Mouse (Mus musculus) kidney, postnatal 0 days (tissue): Measurements from ENCODE around the gene Capzb. TPM values are rescaled to one million over a fixed set of nuclear protein-coding genes. Genes with fewer than 3 reads are reported as not detected.

Experiments used
- ATAC-seq: fragments of 200-750 bp; cut with Nextera tagmentation; replicated peaks from 2 replicates; pipeline ENCODE4 v1.8.0; 2017; ENCODE audit warnings: low read depth, moderate number of reproducible peaks, moderate TSS enrichment, moderate library complexity; ENCODE audit not compliant: low FRiP score
- DNase-seq: peaks from one replicate; pipeline ENCODE4 v3.0.0-alpha.2; 2016; ENCODE audit warnings: low spot score
- H3K27ac ChIP-seq: fragments of 300-500 bp; sonication (generic); 2 replicates; pipeline ENCODE4 v1.5.1; 2014; ENCODE audit warnings: mild to moderate bottlenecking
- H3K27me3 ChIP-seq: fragments of 300-500 bp; sonication (generic); 2 replicates; pipeline ENCODE4 v1.6.1; 2014; ENCODE audit warnings: low read length, mixed read lengths; ENCODE audit not compliant: insufficient read depth
- H3K36me3 ChIP-seq: fragments of 300-500 bp; sonication (generic); 2 replicates; pipeline ENCODE4 v1.6.1; 2014; ENCODE audit warnings: low read length, mixed read lengths; ENCODE audit not compliant: insufficient read depth
- H3K4me1 ChIP-seq: fragments of 300-500 bp; sonication (generic); replicated peaks from 2 replicates; pipeline ENCODE4 v1.6.1; 2014; ENCODE audit warnings: antibody characterized with exemption, low read length, mixed read lengths; ENCODE audit not compliant: insufficient read depth
- H3K4me2 ChIP-seq: fragments of 300-500 bp; sonication (generic); 2 replicates; pipeline ENCODE4 v1.6.1; 2014; ENCODE audit warnings: mild to moderate bottlenecking, low read length, moderate library complexity, mixed read lengths
- H3K4me3 ChIP-seq: fragments of 300-500 bp; sonication (generic); replicated peaks from 2 replicates; pipeline ENCODE4 v1.5.1; 2014; ENCODE audit warnings: low read depth, low read length
- H3K9ac ChIP-seq: fragments of 300-500 bp; sonication (generic); 2 replicates; pipeline ENCODE4 v1.6.1; 2014; ENCODE audit warnings: low read depth, low read length
- H3K9me3 ChIP-seq: fragments of 300-500 bp; sonication (generic); replicated peaks from 2 replicates; pipeline ENCODE4 v1.6.1; 2016; ENCODE audit warnings: low read length, inconsistent platforms, mixed read lengths
- CTCF ChIP-seq: IDR thresholded peaks from 2 replicates; pipeline ENCODE4 v1.5.1; 2016; ENCODE audit warnings: antibody characterized with exemption, low read depth, mild to moderate bottlenecking, moderate library complexity
- WGBS: fragments of 180-500 bp; shearing (Covaris S2); extraction: QIAGEN DNeasy Blood & Tissue Kit; methylation state at CpG from one replicate; pipeline ENCODE4 v1.1.7; 2014; 5-methylcytosine and 5-hydroxymethylcytosine counted together
- polyA plus RNA-seq: library from polyadenylated mRNA; unstranded; fragments of >200 nt; fragmentation: Nextera tagmentation; extraction: Ambion mirVana; gene quantifications from 2 replicates; pipeline ENCODE4 v1.2.1, GENCODE M21; 2015

Capzb gene
- polyA plus RNA-seq, 1 experiment from 2014 or later = 304 TPM

GRCm38 (mm10) chr4:139198004-139198689 lies 5.4 kb downstream of the Capzb start:
- H3K36me3 ChIP-seq = 0 out of 2 replicates have a peak, but pooled peaks cover 7% of the 10 kb centered on the region
- ATAC-seq = no peak
- H3K4me2 ChIP-seq = no peak overlapping the region
- H3K4me3 ChIP-seq = no peak overlapping the region
- H3K27ac ChIP-seq = no peak overlapping the region
- peak; percentile 29; the same call in 1 of the 2 replicates for TF ChIP-seq CTCF
- peaks cover 39% of the 10 kb centered on the region for H3K4me1 ChIP-seq
- no peak overlapping the region for H3K9ac ChIP-seq
- no peaks in the 10 kb centered on the region for H3K9me3 ChIP-seq
- H3K27me3 ChIP-seq = no peaks in the 10 kb centered on the region
- DNase-seq = peak; percentile 59
- 43% methylated on average over 9 of the region's 9 CpGs for whole genome bisulfite sequencing

GRCm38 (mm10) chr4:139199126-139199525 lies 6.4 kb downstream of the Capzb start:
- Histone ChIP-seq H3K4me3 (no peak overlapping the region), H3K4me1 (peaks cover 44% of the 10 kb centered on the region), H3K9ac (no peak overlapping the region), H3K27me3 (no peaks in the 10 kb centered on the region), H3K27ac (no peak overlapping the region), H3K4me2 (no peak overlapping the region), H3K9me3 (no peaks in the 10 kb centered on the region), H3K36me3 (0 out of 2 replicates have a peak, but pooled peaks cover 7% of the 10 kb centered on the region)
- no peak for ATAC-seq
- TF ChIP-seq CTCF = no peak
- DNase-seq = no peak
- 86% methylated on average over 9 of the region's 9 CpGs for WGBS

DNA sequence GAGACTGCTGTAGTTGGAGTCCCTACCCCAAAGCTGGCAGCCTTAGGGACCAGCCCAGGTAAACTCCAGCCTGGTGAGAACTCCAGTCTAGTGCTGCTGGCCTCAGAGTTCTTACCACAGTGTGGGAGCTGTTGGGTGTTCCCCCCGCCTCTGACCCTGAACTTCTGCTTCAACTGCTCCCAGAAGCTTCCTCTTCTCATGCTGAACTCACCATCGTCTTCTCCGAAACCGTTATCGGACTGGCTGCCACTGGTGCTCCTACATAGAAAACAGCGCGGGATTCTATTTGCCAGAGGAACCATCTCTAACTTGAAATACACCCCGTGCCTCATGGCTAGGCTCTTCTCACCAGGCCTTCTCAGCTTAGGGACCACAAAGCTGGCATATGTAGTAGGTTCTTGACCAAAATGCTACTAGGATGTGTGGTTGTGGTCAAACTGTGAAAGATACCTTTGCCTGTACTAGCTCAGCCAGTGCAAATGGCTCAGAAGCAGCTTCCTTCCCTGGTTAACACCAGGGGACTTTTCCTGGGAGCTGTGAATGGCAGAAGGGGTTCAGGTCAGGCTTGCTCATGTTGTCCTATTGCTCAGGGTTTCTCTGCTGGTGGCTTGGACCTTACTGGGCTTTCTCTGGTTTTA lies 7.1 kb downstream of the Capzb start:
- Histone ChIP-seq H3K9ac (no peak overlapping the region), H3K36me3 (0 out of 2 replicates have a peak, but pooled peaks cover 7% of the 10 kb centered on the region), H3K4me1 (peaks cover 44% of the 10 kb centered on the region), H3K4me3 (no peak overlapping the region), H3K27me3 (no peaks in the 10 kb centered on the region), H3K9me3 (no peaks in the 10 kb centered on the region), H3K27ac (no peak overlapping the region), H3K4me2 (no peak overlapping the region)
- ATAC-seq (no peak), DNase-seq (no peak)
- no peak for TF ChIP-seq CTCF
- WGBS = 96% methylated on average over 8 of the region's 8 CpGs

- Histone ChIP-seq H3K36me3 (0 out of 2 replicates have a peak, but pooled peaks cover 7% of the 10 kb centered on the region), H3K27ac (no peak overlapping the region), H3K4me1 (peaks cover 39% of the 10 kb centered on the region), H3K9ac (no peak overlapping the region), H3K9me3 (no peaks in the 10 kb centered on the region), H3K4me2 (no peak overlapping the region), H3K4me3 (no peak overlapping the region), H3K27me3 (no peaks in the 10 kb centered on the region)
- no peak for ATAC-seq
- no peak for TF ChIP-seq CTCF
- no peak for DNase-seq
- WGBS = 86% methylated on average over 3 of the region's 3 CpGs
Measured at GRCm38 (mm10) chr4:139200946-139201345, 8.2 kb downstream of the Capzb start.

- DNase-seq = no peak
- peaks cover 27% of the 10 kb centered on the region; the same call in 1 of the 2 replicates for H3K4me1 ChIP-seq
Measured at GRCm38 (mm10) chr4:139202556-139202955, 9.9 kb downstream of the Capzb start.

DNA sequence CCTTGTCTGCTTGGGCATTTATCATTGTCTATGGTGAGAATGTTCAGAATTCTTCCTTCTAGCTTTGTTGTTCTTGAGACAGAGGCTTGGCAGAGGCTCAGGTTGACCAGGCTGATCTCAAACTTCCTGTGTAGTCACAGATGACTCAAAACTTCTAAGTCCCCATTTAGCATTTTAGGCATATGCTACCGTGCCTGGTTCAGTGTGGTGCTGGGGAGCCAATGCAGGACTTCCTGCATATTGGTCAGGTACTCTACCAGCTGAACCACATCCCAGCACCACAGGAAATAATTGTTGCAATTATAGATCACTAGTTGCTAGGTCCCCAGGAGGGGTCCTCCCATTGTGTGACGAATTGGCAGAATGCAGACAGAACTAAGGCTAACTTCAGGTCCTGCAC lies 10.7 kb downstream of the Capzb start:
- WGBS = 56% methylated on average over 2 of the region's 2 CpGs
- Histone ChIP-seq H3K9me3 (no peaks in the 10 kb centered on the region), H3K4me1 (peaks cover 29% of the 10 kb centered on the region; the same call in 1 of the 2 replicates), H3K9ac (no peak overlapping the region), H3K27ac (peak overlapping the region; percentile 13; the same call in 1 of the 2 replicates), H3K27me3 (no peaks in the 10 kb centered on the region), H3K4me3 (no peak overlapping the region), H3K36me3 (0 out of 2 replicates have a peak, but pooled peaks cover 7% of the 10 kb centered on the region), H3K4me2 (no peak overlapping the region)
- no peak for DNase-seq
- ATAC-seq = no peak
- TF ChIP-seq CTCF = no peak

More at GRCm38 (mm10) chr4:139202556-139202955, 9.9 kb downstream of the Capzb start:
- H3K27ac ChIP-seq = no peak overlapping the region
- no peak overlapping the region for H3K4me3 ChIP-seq
- no peak for ATAC-seq
- 0 out of 2 replicates have a peak, but pooled peaks cover 7% of the 10 kb centered on the region for H3K36me3 ChIP-seq
- H3K9me3 ChIP-seq = no peaks in the 10 kb centered on the region
- no peak overlapping the region for H3K9ac ChIP-seq
- H3K4me2 ChIP-seq = no peak overlapping the region
- TF ChIP-seq CTCF = no peak
- WGBS = 43% methylated on average over 7 of the region's 7 CpGs
- H3K27me3 ChIP-seq = no peaks in the 10 kb centered on the region
